Mouse (Mus musculus) erythroid progenitor cell, adult 5-6 weeks (primary cell): Measurements from ENCODE around the gene Gstp2. TPM values are rescaled to one million over a fixed set of nuclear protein-coding genes. Genes with fewer than 3 reads are reported as not detected.
A peak's percentile ranks its signal among the peaks of the same experiment; 100 is the strongest.

Experiments used
- ATAC-seq: replicated peaks from 2 replicates; pipeline ENCODE4 v1.8.0; 2016; ENCODE audit warnings: moderate number of reproducible peaks, mild to moderate bottlenecking, moderate TSS enrichment, inconsistent platforms; ENCODE audit not compliant: poor library complexity, low FRiP score, severe bottlenecking
- total RNA-seq, 2 experiments: library from RNA; stranded (forward) in 1 of 2; stranded (reverse) in 1 of 2; fragments of 150-400 nt in 1 of 2; fragments of 186-747, 209-891 nt in 1 of 2; gene quantifications; 2 replicates each; pipeline versions ENCODE4 v1.2.3 to v1.2.4; 2015 to 2017; ENCODE audit warnings: low replicate concordance in 2 of 2

Gstp2 gene
- total RNA-seq (2015; ENCODE audit: low replicate concordance) (3.2 TPM in 1 of 2 replicates, not detected in the other), total RNA-seq (2017; ENCODE audit: low replicate concordance) (3.2 TPM in 1 of 2 replicates, not detected in the other)

- peak; percentile 86 for ATAC-seq
Measured at GRCm38 (mm10) chr19:4045966-4046865, at the start of gene Gstp2. TSS of gene Gstp2 (minus strand) at chr19:4046023.

- no peak for ATAC-seq
Measured at GRCm38 (mm10) chr19:4094774-4095303, 49.0 kb upstream of the Gstp2 start.

GRCm38 (mm10) chr19:4094348-4094747 is 48.5 kb upstream of the Gstp2 start:
- ATAC-seq, result no peak

GRCm38 (mm10) chr19:4093772-4094171 is 47.9 kb upstream of the Gstp2 start:
- no peak for ATAC-seq

- ATAC-seq, result no peak
Measured at GRCm38 (mm10) chr19:4092750-4093149, 46.9 kb upstream of the Gstp2 start.

GRCm38 (mm10) chr19:4091383-4091782 is 45.6 kb upstream of the Gstp2 start:
- ATAC-seq, result no peak

GRCm38 (mm10) chr19:4090446-4090845 is 44.6 kb upstream of the Gstp2 start:
- ATAC-seq, result no peak

- ATAC-seq, result no peak
Measured at GRCm38 (mm10) chr19:4089128-4089527, 43.3 kb upstream of the Gstp2 start.

GRCm38 (mm10) chr19:4088146-4088545 is 42.3 kb upstream of the Gstp2 start:
- no peak for ATAC-seq

GRCm38 (mm10) chr19:4087090-4087489 is 41.3 kb upstream of the Gstp2 start:
- ATAC-seq, result no peak

GRCm38 (mm10) chr19:4086156-4086555 is 40.3 kb upstream of the Gstp2 start:
- no peak for ATAC-seq

GRCm38 (mm10) chr19:4084984-4085383 is 39.2 kb upstream of the Gstp2 start:
- no peak for ATAC-seq

GRCm38 (mm10) chr19:4083826-4084225 is 38.0 kb upstream of the Gstp2 start:
- no peak for ATAC-seq

GRCm38 (mm10) chr19:4083316-4083715 is 37.5 kb upstream of the Gstp2 start:
- ATAC-seq, result no peak

GRCm38 (mm10) chr19:4082219-4082965 is 36.6 kb upstream of the Gstp2 start:
- ATAC-seq, result no peak

GRCm38 (mm10) chr19:4081394-4081793 is 35.6 kb upstream of the Gstp2 start, which contains the start of gene Cabp2:
TSS of gene Cabp2 (plus strand) at chr19:4081578.
- ATAC-seq, result no peak

- peak; percentile 90 for ATAC-seq
Measured at GRCm38 (mm10) chr19:4080511-4081009, 34.7 kb upstream of the Gstp2 start.

GRCm38 (mm10) chr19:4079594-4079993 is 33.8 kb upstream of the Gstp2 start:
- peak; percentile 76 for ATAC-seq

- ATAC-seq, result no peak
Measured at GRCm38 (mm10) chr19:4075531-4075930, 29.7 kb upstream of the Gstp2 start.

- ATAC-seq, result no peak
Measured at GRCm38 (mm10) chr19:4072706-4073424, 27.0 kb upstream of the Gstp2 start.
